Mouse (Mus musculus): ENCODE results near the gene Eci2. TPM values are rescaled to one million over a fixed set of nuclear protein-coding genes. Genes with fewer than 3 reads are reported as not detected.
A peak's percentile ranks its signal among the peaks of the same experiment; 100 is the strongest.

The Eci2 gene
- total and polyA plus RNA-seq, 3 experiments, result 83.3 to 116 (median 86.0) TPM

DNA sequence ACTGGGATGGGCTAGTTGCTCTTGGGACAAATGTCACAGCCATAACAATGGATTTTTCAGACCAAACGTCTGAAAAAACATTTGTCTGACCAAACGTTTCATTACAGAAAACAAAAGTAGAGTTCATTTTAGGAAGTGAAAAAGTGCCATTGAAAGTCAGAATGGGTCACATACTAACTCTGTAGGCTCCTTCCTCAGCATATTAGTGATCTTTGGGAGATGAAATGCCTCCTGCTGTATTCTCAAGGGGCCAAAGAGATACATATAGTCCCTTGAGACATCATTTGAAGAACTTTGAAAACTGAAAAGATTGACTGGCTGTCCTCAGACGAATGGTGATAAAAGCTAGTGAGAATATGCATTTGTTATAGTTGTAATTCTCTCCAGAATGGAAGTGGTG lies 6.5 kb downstream of the Eci2 start:
- dilution Hi-C loops (cut with MboI; ENCODE audit: extremely low pct_ligation_motif_present, extremely low pct_unique_long_range_greater_than_20kb, low sequenced_read_pairs) (no loop called here), in situ Hi-C loops (cut with MboI; ENCODE audit: low pct_ligation_motif_present, low pct_unique_long_range_greater_than_20kb, low sequenced_read_pairs) (no loop called here)
- H3K79me2 ChIP-seq (replicated peaks; ENCODE audit: control insufficient read depth, extremely low read depth, insufficient read depth, poor library complexity, severe bottlenecking), result no peaks in the 10 kb centered on the region
- H3K9ac ChIP-seq (ENCODE audit: insufficient read depth, low read depth), result no peak overlapping the region
- peak overlapping the region; percentile 50; the same call in 1 of the 2 replicates for H3K4me2 ChIP-seq (ENCODE audit: insufficient read depth, low read depth, poor library complexity, severe bottlenecking)
- no peak overlapping the region for H3K27ac ChIP-seq (ENCODE audit: insufficient read depth, low read depth)
- TF ChIP-seq E2F4 (IDR thresholded peaks at IDR 0.05; ENCODE audit: insufficient replicate concordance, low read depth, low read length) (no peak), MAFK (IDR thresholded peaks at IDR 0.05; ENCODE audit: insufficient replicate concordance, low read length) (0 out of 2 replicates have a peak, but pooled peaks have one; percentile 16), HCFC1 (IDR thresholded peaks at IDR 0.05; ENCODE audit: low read depth, low read length) (no peak), BHLHE40 (IDR thresholded peaks at IDR 0.05; ENCODE audit: low read depth, low read length) (0 out of 2 replicates have a peak, but pooled peaks have one; percentile 25), IRF4 (IDR thresholded peaks at IDR 0.05; ENCODE audit: low read depth, low read length) (peak; percentile 82), JUN (IDR thresholded peaks at IDR 0.05; ENCODE audit: insufficient read depth, low read depth, low read length) (0 out of 2 replicates have a peak, but pooled peaks have one; percentile 10), ELF1 (IDR thresholded peaks at IDR 0.05; ENCODE audit: low read depth, low read length) (no peak), RCOR1 (conservative IDR thresholded peaks at IDR 0.05; ENCODE audit: low read depth, low read length) (0 out of 2 replicates have a peak, but pooled peaks have one; percentile 34), KAT2A (IDR thresholded peaks at IDR 0.05; ENCODE audit: insufficient replicate concordance, low read length) (no peak), EP300 (IDR thresholded peaks at IDR 0.05; ENCODE audit: low read length) (peak; percentile 88)
- H3K36me3 ChIP-seq (replicated peaks in 1 of 2; ENCODE audit: control insufficient read depth in 1 of 2, insufficient read depth in 1 of 2, low read length in 1 of 2), result no peaks in the 10 kb centered on the region
- no peak overlapping the region for H3K4me3 ChIP-seq (replicated peaks in 1 of 3; ENCODE audit: low read depth in 2 of 3, low read length in 2 of 3, poor library complexity in 1 of 3)
- H3K4me1 ChIP-seq (ENCODE audit: control insufficient read depth in 1 of 2, insufficient read depth in 2 of 2), result peaks cover 2 to 14% of the 10 kb centered on the region in 2 experiments; a peak in 3 of 4 replicates
- H3K27me3 ChIP-seq (replicated peaks), result no peaks in the 10 kb centered on the region
- no peaks in the 10 kb centered on the region for H3K9me3 ChIP-seq (replicated peaks; ENCODE audit: low read length)
- DNase-seq (ENCODE audit: extremely low read depth), result peak; percentile 51

GRCm38 (mm10) chr13:35018866-35019536 lies 7.9 kb downstream of the Eci2 start:
- Histone ChIP-seq H3K4me1 (ENCODE audit: control insufficient read depth in 1 of 2, insufficient read depth in 2 of 2) (peaks cover 2 to 14% of the 10 kb centered on the region in 2 experiments; a peak in 3 of 4 replicates), H3K9ac (ENCODE audit: insufficient read depth, low read depth) (no peak overlapping the region), H3K9me3 (replicated peaks; ENCODE audit: low read length) (peaks cover 3% of the 10 kb centered on the region), H3K27me3 (replicated peaks) (no peaks in the 10 kb centered on the region), H3K4me2 (ENCODE audit: insufficient read depth, low read depth, poor library complexity, severe bottlenecking) (no peak overlapping the region), H3K79me2 (replicated peaks; ENCODE audit: control insufficient read depth, extremely low read depth, insufficient read depth, poor library complexity, severe bottlenecking) (no peaks in the 10 kb centered on the region), H3K27ac (ENCODE audit: insufficient read depth, low read depth) (no peak overlapping the region), H3K36me3 (replicated peaks in 1 of 2; ENCODE audit: control insufficient read depth in 1 of 2, insufficient read depth in 1 of 2, low read length in 1 of 2) (no peaks in the 10 kb centered on the region), H3K4me3 (replicated peaks in 1 of 3; ENCODE audit: low read depth in 2 of 3, low read length in 2 of 3, poor library complexity in 1 of 3) (no peak overlapping the region)
- in situ Hi-C loops (cut with MboI; ENCODE audit: low pct_ligation_motif_present, low pct_unique_long_range_greater_than_20kb, low sequenced_read_pairs) (no loop called here), dilution Hi-C loops (cut with MboI; ENCODE audit: extremely low pct_ligation_motif_present, extremely low pct_unique_long_range_greater_than_20kb, low sequenced_read_pairs) (no loop called here)
- DNase-seq (ENCODE audit: extremely low read depth), result no peak
- no peak for TF ChIP-seq RAD21 (IDR thresholded peaks at IDR 0.05; ENCODE audit: low read depth, low read length)
- no peak for TF ChIP-seq MAZ (IDR thresholded peaks at IDR 0.05; ENCODE audit: low read depth, low read length)
- no peak for TF ChIP-seq POLR2AphosphoS2 (IDR thresholded peaks at IDR 0.05; ENCODE audit: low read depth, low read length)
- no peak for TF ChIP-seq SMC3 (IDR thresholded peaks at IDR 0.05; ENCODE audit: low read depth, low read length)
- no peak for TF ChIP-seq JUN (IDR thresholded peaks at IDR 0.05; ENCODE audit: insufficient read depth, low read depth, low read length)
- no peak for TF ChIP-seq CHD2 (IDR thresholded peaks at IDR 0.05; ENCODE audit: low read length)
- no peak for TF ChIP-seq ZKSCAN1 (IDR thresholded peaks at IDR 0.05; ENCODE audit: borderline replicate concordance, low read depth, low read length)
- no peak for TF ChIP-seq USF2 (conservative IDR thresholded peaks at IDR 0.05; ENCODE audit: low read depth, low read length)
- TF ChIP-seq CTCF (conservative IDR thresholded peaks at IDR 0.05 in 1 of 2, IDR thresholded peaks at IDR 0.05 in 1 of 2; ENCODE audit: low read depth in 2 of 2, low read length in 2 of 2), result no peak
- no peak for TF ChIP-seq SIN3A (IDR thresholded peaks at IDR 0.05; ENCODE audit: low read length)
- no peak for TF ChIP-seq IRF4 (IDR thresholded peaks at IDR 0.05; ENCODE audit: low read depth, low read length)
- TF ChIP-seq MEF2A (IDR thresholded peaks at IDR 0.05; ENCODE audit: borderline replicate concordance, low read depth, low read length), result no peak
- no peak for TF ChIP-seq E2F4 (IDR thresholded peaks at IDR 0.05; ENCODE audit: insufficient replicate concordance, low read depth, low read length)
- TF ChIP-seq TBP (conservative IDR thresholded peaks at IDR 0.05; ENCODE audit: low read depth, low read length), result no peak

Measured in CH12.LX (cell line).